Mouse (Mus musculus) erythroblast, embryonic 14.5 days (primary cell): ENCODE data around the gene Ppm1b.

Source experiments
- GATA1 ChIP-seq: IDR thresholded peaks from 2 replicates; pipeline ENCODE4 v1.6.1; 2012; ENCODE audit warnings: low read length, inconsistent platforms, mixed read lengths
- TAL1 ChIP-seq: IDR thresholded peaks from 3 replicates; pipeline ENCODE4 v1.6.1; 2012; ENCODE audit warnings: low read length, inconsistent platforms, mixed read lengths

DNA sequence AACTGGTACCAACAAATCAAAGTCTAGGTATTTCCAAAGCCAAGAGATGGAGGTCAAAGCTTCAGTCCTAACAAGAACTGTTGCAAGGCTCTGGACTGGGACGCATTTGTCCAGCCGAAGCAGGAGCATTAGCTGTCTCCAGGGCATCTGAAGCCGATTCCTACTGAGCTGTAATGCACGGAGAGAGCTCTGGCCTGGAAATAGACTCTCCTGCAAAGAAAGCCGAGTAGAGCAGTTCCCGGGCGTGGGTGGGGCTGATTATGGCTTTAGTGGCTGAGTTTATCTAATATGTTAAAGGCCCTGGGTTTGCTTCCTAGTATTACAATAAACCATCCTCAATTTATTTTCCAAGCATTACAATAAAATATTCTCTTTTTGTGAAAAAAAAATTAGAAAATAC lies 116.7 kb downstream of the Ppm1b start:
- no peak for TF ChIP-seq GATA1
- TF ChIP-seq TAL1 = no peak
